ENCODE assay signal across 8 mouse cellular contexts in genomic region chr9:106367592-106368111, GRCm38 (mm10). TPM values are rescaled to one million over a fixed set of nuclear protein-coding genes. Genes with fewer than 3 reads are reported as not detected.
A peak's percentile ranks its signal among the peaks of the same experiment; 100 is the strongest.
DNase-seq lines count a peak whose midpoint lies in the region; ATAC-seq lines count a peak whose summit lies in the region.

No protein-coding gene starts in this region.

- intact Hi-C loops in gastrocnemius, postnatal 14 days (cut with DNase I; ENCODE audit: low total_unique reads) = no loop called here
- intact Hi-C loops in left cerebral cortex, postnatal 10 days (cut with DNase I) = loop anchor here (2.0 to 5.0 kb wide), 2 partner anchors 53 to 60 kb away; no protein-coding TSS in a partner anchor

- DNase-seq in adrenal gland, adult (ENCODE audit: inconsistent age in 2 of 2, low spot score in 1 of 2) = peak; percentile 99
- peak; percentile 98 for DNase-seq in embryo, embryonic 10.5 days (ENCODE audit: low spot score)
- peak; percentile 98 for DNase-seq in gastrocnemius, postnatal 14 days
- DNase-seq in left cerebral cortex, postnatal 10 days (ENCODE audit: extremely low spot score in 1 of 2, low spot score in 2 of 2) = peak; percentile 97 to 99
- DNase-seq in right cerebral cortex, postnatal 25 days = peak; percentile 99
- peak; percentile 97 to 99 for DNase-seq in urinary bladder, postnatal 4 days (ENCODE audit: low spot score in 2 of 2)

- peak; percentile 87 for ATAC-seq in inflammation-experienced regulatory T-cells, adult 6 months
- peak; percentile 94 for ATAC-seq in megakaryocyte-erythroid progenitor cell, adult 5-6 weeks (replicated peaks; ENCODE audit: low FRiP score, low TSS enrichment, poor library complexity, severe bottlenecking)

RNA-seq across cellular contexts. Expression of gene Dusp7, which starts 0.8 kb away (rescaled TPM):
- 10 to 100 TPM; 13.9 to 17.6 TPM for total RNA-seq in gastrocnemius, postnatal 14 days (2021)
- polyA plus RNA-seq in inflammation-experienced regulatory T-cells, adult 6 months (2017; shearing (Covaris generic)) = 10 to 100 TPM; 20.2 to 22.2 (median 21.4) TPM
- 10 to 100 TPM; 80.7 to 82.0 TPM for total RNA-seq in left cerebral cortex, postnatal 10 days (2021)
- total RNA-seq in megakaryocyte-erythroid progenitor cell, adult 5-6 weeks (2014; fragmentation: Nextera tagmentation) = 19.0 and 22.9 TPM in 2 replicates
- total RNA-seq in megakaryocyte-erythroid progenitor cell, adult 5-6 weeks (2017) = 3.2 and 7.2 TPM in 2 replicates

Comparison
In these comparisons a context has a peak if more than half of its experiments do, and no peak if none do; other contexts are left out.
1. Peak in every context shown above with its lines: DNase-seq and ATAC-seq.